Mouse (Mus musculus) E14TG2a.4 (cell line): ENCODE data around the gene Ccdc92.

Experiments
- CTCF ChIP-seq: conservative IDR thresholded peaks from 2 replicates; pipeline ENCODE4 v1.5.1; 2014; ENCODE audit warnings: low read length
- NANOG ChIP-seq: IDR thresholded peaks from 2 replicates; pipeline ENCODE4 v1.6.1; 2014; ENCODE audit warnings: borderline replicate concordance, low read length, mixed read lengths

DNA sequence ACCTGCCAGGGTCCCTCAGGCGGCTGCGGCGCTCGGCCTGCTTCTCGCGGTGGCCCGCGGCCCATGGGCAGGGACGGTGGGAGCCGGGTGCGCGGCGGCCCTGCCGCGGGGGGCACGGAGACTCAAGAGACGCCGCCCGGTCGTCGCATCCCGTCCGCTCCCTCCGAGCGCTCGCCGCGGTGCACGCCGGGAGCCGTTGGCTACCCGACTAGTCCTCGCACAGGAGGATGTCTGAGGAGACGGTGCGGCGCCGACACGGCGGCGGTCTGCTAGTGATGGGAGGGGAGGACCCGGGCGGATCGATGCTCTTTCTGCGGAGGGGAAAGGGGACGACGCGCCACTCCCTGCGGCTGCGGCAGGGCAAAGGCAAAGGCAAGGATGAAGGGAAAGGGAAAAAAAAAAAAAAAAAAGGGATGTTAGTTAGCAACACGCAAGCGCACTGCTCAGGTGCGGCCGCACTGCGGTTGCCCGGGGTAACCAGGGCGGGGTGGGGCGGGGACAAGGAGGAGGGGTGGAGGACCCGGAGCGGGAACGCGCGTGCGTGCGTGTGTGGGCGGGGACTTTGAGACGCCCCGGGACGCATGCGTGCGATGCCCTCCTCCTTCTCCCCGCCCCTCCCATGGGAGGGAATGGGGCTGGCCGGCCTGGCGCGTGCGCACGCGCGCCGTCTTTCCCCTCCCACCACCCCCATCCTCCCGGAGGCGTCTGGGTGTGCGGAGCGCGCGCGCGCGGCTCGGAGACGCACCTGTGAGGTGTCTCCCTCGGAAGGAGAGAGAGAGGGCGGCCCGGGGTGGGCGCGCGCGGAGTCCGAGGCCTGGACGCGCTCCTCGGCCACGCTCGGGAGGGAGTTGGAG is at the start of gene Ccdc92, which contains the start of gene Zfp664:
- TF ChIP-seq CTCF (no peak), NANOG (no peak)
